Mouse (Mus musculus): ENCODE results near the gene Sspo. TPM values are rescaled to one million over a fixed set of nuclear protein-coding genes. Genes with fewer than 3 reads are reported as not detected.
A peak's percentile ranks its signal among the peaks of the same experiment; 100 is the strongest.
"Not testable (repeated sequence)": the region's sequence is repeated elsewhere in the genome, so short reads cannot be mapped to it uniquely, and the experiment has no call there.

Sspo gene
- polyA plus RNA-seq, 1 experiment from 2014 or later, result 0.70 TPM

- WGBS, result 8% methylated on average over 2 of the region's 2 CpGs
- peak overlapping the region; percentile 64; the same call in 1 of the 2 replicates for H3K4me2 ChIP-seq (replicated peaks)
Measured at GRCm38 (mm10) chr6:48503847-48504240, 55.8 kb downstream of the Sspo start.

GRCm38 (mm10) chr6:48504241-48504854 lies 56.3 kb downstream of the Sspo start:
- Histone ChIP-seq H3K4me2 (replicated peaks) (peak overlapping the region; percentile 64), H3K4me1 (peaks cover 10% of the 10 kb centered on the region), H3K36me3 (no peaks in the 10 kb centered on the region), H3K27me3 (no peaks in the 10 kb centered on the region), H3K4me3 (peak overlapping the region; percentile 65), H3K9me3 (no peaks in the 10 kb centered on the region), H3K27ac (replicated peaks) (peak overlapping the region; percentile 60; the same call in 1 of the 2 replicates), H3K9ac (replicated peaks) (peak overlapping the region; percentile 67)
- under 1% methylated on average over 26 of the region's 26 CpGs for WGBS
- peak; percentile 98 for ATAC-seq (replicated peaks)

More at GRCm38 (mm10) chr6:48503847-48504240, 55.8 kb downstream of the Sspo start:
- Histone ChIP-seq H3K9me3 (no peaks in the 10 kb centered on the region), H3K9ac (replicated peaks) (no peak overlapping the region), H3K27ac (replicated peaks) (no peak overlapping the region), H3K36me3 (no peaks in the 10 kb centered on the region), H3K4me3 (peak overlapping the region; percentile 65), H3K4me1 (peaks cover 10% of the 10 kb centered on the region), H3K27me3 (no peaks in the 10 kb centered on the region)
- peak; percentile 73 for ATAC-seq (replicated peaks)

GRCm38 (mm10) chr6:48508087-48508486 lies 60.1 kb downstream of the Sspo start:
- WGBS, result 79% methylated on average over 4 of the region's 4 CpGs
- Histone ChIP-seq H3K9ac (replicated peaks) (no peak overlapping the region), H3K4me1 (peaks cover 10% of the 10 kb centered on the region), H3K36me3 (peaks cover 3% of the 10 kb centered on the region; the same call in 1 of the 2 replicates), H3K9me3 (no peaks in the 10 kb centered on the region), H3K4me2 (replicated peaks) (no peak overlapping the region), H3K27me3 (no peaks in the 10 kb centered on the region), H3K4me3 (no peak overlapping the region), H3K27ac (replicated peaks) (no peak overlapping the region)
- no peak for ATAC-seq (replicated peaks)

- ATAC-seq (replicated peaks), result no peak
- no peak overlapping the region for H3K9ac ChIP-seq (replicated peaks)
- no peaks in the 10 kb centered on the region for H3K9me3 ChIP-seq
- peaks cover 8% of the 10 kb centered on the region; the same call in 1 of the 2 replicates for H3K36me3 ChIP-seq
- no peak overlapping the region for H3K4me2 ChIP-seq (replicated peaks)
- H3K27ac ChIP-seq (replicated peaks), result no peak overlapping the region
- 89% methylated on average over 4 of the region's 4 CpGs for WGBS
- no peaks in the 10 kb centered on the region for H3K27me3 ChIP-seq
- H3K4me3 ChIP-seq, result no peak overlapping the region
- H3K4me1 ChIP-seq, result peaks cover 1% of the 10 kb centered on the region; the same call in 1 of the 2 replicates
Measured at GRCm38 (mm10) chr6:48510426-48510825, 62.4 kb downstream of the Sspo start.

GRCm38 (mm10) chr6:48511861-48512260 lies 63.8 kb downstream of the Sspo start:
- Histone ChIP-seq H3K36me3 (peaks cover 20% of the 10 kb centered on the region), H3K9ac (replicated peaks) (no peak overlapping the region), H3K27ac (replicated peaks) (no peak overlapping the region), H3K4me1 (no peaks in the 10 kb centered on the region), H3K9me3 (no peaks in the 10 kb centered on the region), H3K27me3 (no peaks in the 10 kb centered on the region), H3K4me3 (no peak overlapping the region), H3K4me2 (replicated peaks) (no peak overlapping the region)
- WGBS, result 87% methylated on average over 7 of the region's 7 CpGs
- ATAC-seq (replicated peaks), result no peak

- H3K4me2 ChIP-seq (replicated peaks); H3K27me3 ChIP-seq; H3K27ac ChIP-seq (replicated peaks); ATAC-seq (replicated peaks); H3K36me3 ChIP-seq; H3K9ac ChIP-seq (replicated peaks); H3K4me1 ChIP-seq; H3K4me3 ChIP-seq; H3K9me3 ChIP-seq: not testable (repeated sequence)
- WGBS, result 97% methylated on average over 16 of the region's 16 CpGs
Measured at GRCm38 (mm10) chr6:48524882-48525281, 76.9 kb downstream of the Sspo start.

GRCm38 (mm10) chr6:48527901-48528300 lies 79.9 kb downstream of the Sspo start:
- no peaks in the 10 kb centered on the region for H3K4me1 ChIP-seq
- ATAC-seq (replicated peaks), result no peak
- no peaks in the 10 kb centered on the region for H3K9me3 ChIP-seq

GRCm38 (mm10) chr6:48529261-48529660 lies 81.2 kb downstream of the Sspo start:
- Histone ChIP-seq H3K36me3 (peaks cover 7% of the 10 kb centered on the region; the same call in 1 of the 2 replicates), H3K4me2 (replicated peaks) (no peak overlapping the region), H3K4me3 (no peak overlapping the region), H3K9me3 (no peaks in the 10 kb centered on the region), H3K27me3 (no peaks in the 10 kb centered on the region), H3K27ac (replicated peaks) (no peak overlapping the region), H3K4me1 (no peaks in the 10 kb centered on the region), H3K9ac (replicated peaks) (no peak overlapping the region)
- no peak for ATAC-seq (replicated peaks)
- 78% methylated on average over 14 of the region's 14 CpGs for WGBS

More at GRCm38 (mm10) chr6:48527901-48528300, 79.9 kb downstream of the Sspo start:
- Histone ChIP-seq H3K4me3 (no peak overlapping the region), H3K27me3 (no peaks in the 10 kb centered on the region), H3K27ac (replicated peaks) (no peak overlapping the region), H3K36me3 (peaks cover 7% of the 10 kb centered on the region; the same call in 1 of the 2 replicates), H3K4me2 (replicated peaks) (no peak overlapping the region), H3K9ac (replicated peaks) (no peak overlapping the region)
- 82% methylated on average over 9 of the region's 9 CpGs for WGBS

- no peak overlapping the region for H3K27ac ChIP-seq (replicated peaks)
- 83% methylated on average over 16 of the region's 16 CpGs for WGBS
- ATAC-seq (replicated peaks), result no peak
- H3K4me2 ChIP-seq (replicated peaks), result no peak overlapping the region
- no peaks in the 10 kb centered on the region for H3K27me3 ChIP-seq
- no peak overlapping the region for H3K9ac ChIP-seq (replicated peaks)
- no peaks in the 10 kb centered on the region for H3K9me3 ChIP-seq
- H3K4me1 ChIP-seq, result no peaks in the 10 kb centered on the region
- H3K4me3 ChIP-seq, result no peak overlapping the region
- peaks cover 7% of the 10 kb centered on the region; the same call in 1 of the 2 replicates for H3K36me3 ChIP-seq
Measured at GRCm38 (mm10) chr6:48529871-48530440, 81.9 kb downstream of the Sspo start.

- no peak for ATAC-seq (replicated peaks)
- H3K9ac ChIP-seq (replicated peaks), result no peak overlapping the region
- no peaks in the 10 kb centered on the region for H3K9me3 ChIP-seq
- no peak overlapping the region for H3K4me2 ChIP-seq (replicated peaks)
- 72% methylated on average over 2 of the region's 2 CpGs for WGBS
- no peak overlapping the region for H3K4me3 ChIP-seq
- H3K27ac ChIP-seq (replicated peaks), result no peak overlapping the region
- H3K4me1 ChIP-seq, result no peaks in the 10 kb centered on the region
- peaks cover 3% of the 10 kb centered on the region; the same call in 1 of the 2 replicates for H3K36me3 ChIP-seq
- H3K27me3 ChIP-seq, result no peaks in the 10 kb centered on the region
Measured at GRCm38 (mm10) chr6:48530862-48531261, 82.8 kb downstream of the Sspo start.

GRCm38 (mm10) chr6:48533475-48533874 lies 85.4 kb downstream of the Sspo start:
- no peaks in the 10 kb centered on the region; the same call in 1 of the 2 replicates for H3K36me3 ChIP-seq
- no peak overlapping the region for H3K9ac ChIP-seq (replicated peaks)
- no peak overlapping the region for H3K4me2 ChIP-seq (replicated peaks)
- no peak overlapping the region for H3K4me3 ChIP-seq
- H3K27me3 ChIP-seq, result no peaks in the 10 kb centered on the region
- no peaks in the 10 kb centered on the region for H3K9me3 ChIP-seq
- 83% methylated on average over 2 of the region's 2 CpGs for WGBS
- no peak overlapping the region for H3K27ac ChIP-seq (replicated peaks)
- H3K4me1 ChIP-seq, result peaks cover 15% of the 10 kb centered on the region
- ATAC-seq (replicated peaks), result no peak

GRCm38 (mm10) chr6:48534913-48535312 lies 86.9 kb downstream of the Sspo start:
- Histone ChIP-seq H3K27ac (replicated peaks) (no peak overlapping the region), H3K27me3 (no peaks in the 10 kb centered on the region), H3K9ac (replicated peaks) (no peak overlapping the region), H3K4me3 (no peak overlapping the region), H3K4me2 (replicated peaks) (no peak overlapping the region), H3K4me1 (peaks cover 25% of the 10 kb centered on the region), H3K9me3 (no peaks in the 10 kb centered on the region), H3K36me3 (peaks cover 3% of the 10 kb centered on the region)
- ATAC-seq (replicated peaks), result no peak
- 86% methylated on average over 8 of the region's 8 CpGs for whole genome bisulfite sequencing

Data from forebrain, embryonic 15.5 days (tissue).